19 mouse cellular contexts compared by ENCODE assay signal in the genomic region with DNA sequence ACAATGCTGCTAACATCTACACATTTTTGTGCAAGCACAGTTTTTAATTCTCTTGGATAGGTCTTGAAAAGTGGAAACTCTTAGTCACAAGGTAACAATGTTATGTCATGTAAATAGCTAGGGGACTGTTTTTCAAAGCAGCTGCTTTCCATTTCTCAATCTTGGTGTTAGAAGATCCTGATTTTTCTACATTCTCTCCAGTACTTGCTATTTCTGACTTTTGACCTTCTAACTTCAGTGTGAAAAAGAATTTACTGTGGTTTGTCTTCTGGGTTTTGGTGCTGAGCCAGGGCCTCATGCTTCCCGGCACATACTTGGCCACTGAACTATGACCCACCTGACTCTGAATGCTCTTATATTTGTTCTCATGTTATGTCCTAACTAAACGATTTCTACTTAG. TPM values are rescaled to one million over a fixed set of nuclear protein-coding genes. Genes with fewer than 3 reads are reported as not detected.
DNase-seq lines count a peak whose midpoint lies in the region; ATAC-seq and TF ChIP-seq lines count a peak whose summit lies in the region.
"Had no signal": no experiment of that assay in that cellular context is flagged by ENCODE, and none has a peak within 500 bp of the region (broad histone marks: within the 10 kb centered on the region; RNA-seq: fewer than 3 reads in every experiment).

No protein-coding gene starts in this region.

- ATAC-seq in kidney, postnatal 0 days (replicated peaks; ENCODE audit: low FRiP score, low read depth), result no peak
- no peak for ATAC-seq in intestine, embryonic 16.5 days
- ATAC-seq in granulocyte monocyte progenitor cell, adult 5-6 weeks (replicated peaks; ENCODE audit: poor library complexity, severe bottlenecking), result no peak
- ATAC-seq: hindbrain, postnatal 0 days; midbrain, embryonic 15.5 days had no signal

- WGBS in kidney, postnatal 0 days, result 24% methylated on average over 2 of the region's 2 CpGs
- WGBS in intestine, embryonic 16.5 days, result 54% methylated on average over 2 of the region's 2 CpGs

- no peaks in the 10 kb centered on the region for H3K4me1 ChIP-seq in brown adipose tissue, adult 24 weeks (ENCODE audit: control insufficient read depth, insufficient read depth, insufficient read length, low read length)
- peaks cover 16% of the 10 kb centered on the region; the same call in 1 of the 2 replicates for H3K4me1 ChIP-seq in kidney, postnatal 0 days (replicated peaks; ENCODE audit: insufficient read depth, low read length)
- H3K4me1 ChIP-seq in intestine, embryonic 16.5 days (ENCODE audit: control insufficient read depth, insufficient read depth, low read length), result peaks cover 12% of the 10 kb centered on the region; the same call in 1 of the 2 replicates
- H3K4me1 ChIP-seq: embryonic facial prominence, embryonic 15.5 days; midbrain, embryonic 15.5 days had no signal

- peak overlapping the region; percentile 5; the same call in 1 of the 2 replicates for H3K27ac ChIP-seq in brown adipose tissue, adult 24 weeks (replicated peaks; ENCODE audit: low read depth, low read length)
- peak overlapping the region; percentile 44; the same call in 1 of the 2 replicates for H3K27ac ChIP-seq in kidney, postnatal 0 days
- no peak overlapping the region for H3K27ac ChIP-seq in intestine, embryonic 16.5 days (ENCODE audit: low read length)
- H3K27ac ChIP-seq: embryonic facial prominence, embryonic 15.5 days; forebrain, embryonic 12.5 days; heart, embryonic 15.5 days; hindbrain, postnatal 0 days; midbrain, embryonic 15.5 days had no signal

- no peak overlapping the region for H3K9ac ChIP-seq in kidney, postnatal 0 days (ENCODE audit: low read depth, low read length)
- H3K9ac ChIP-seq in intestine, embryonic 16.5 days (ENCODE audit: low read depth, low read length), result no peak overlapping the region
- H3K9ac ChIP-seq: embryonic facial prominence, embryonic 15.5 days; forebrain, embryonic 12.5 days; heart, embryonic 15.5 days; midbrain, embryonic 15.5 days had no signal

- H3K4me3 ChIP-seq in brown adipose tissue, adult 24 weeks (ENCODE audit: insufficient read depth, low read depth, low read length), result no peak overlapping the region
- no peak overlapping the region for H3K4me3 ChIP-seq in kidney, postnatal 0 days (replicated peaks; ENCODE audit: low read depth, low read length)
- H3K4me3 ChIP-seq in intestine, embryonic 16.5 days (ENCODE audit: low read length), result no peak overlapping the region
- H3K4me3 ChIP-seq: embryonic facial prominence, embryonic 15.5 days; forebrain, embryonic 12.5 days; heart, embryonic 15.5 days; midbrain, embryonic 15.5 days had no signal

- H3K36me3 ChIP-seq in kidney, postnatal 0 days (ENCODE audit: insufficient read depth, low read length), result no peaks in the 10 kb centered on the region
- H3K36me3 ChIP-seq in intestine, embryonic 16.5 days (ENCODE audit: control insufficient read depth, insufficient read depth, low read length), result no peaks in the 10 kb centered on the region
- H3K36me3 ChIP-seq: embryonic facial prominence, embryonic 15.5 days; heart, embryonic 15.5 days; midbrain, embryonic 15.5 days had no signal

- H3K9me3 ChIP-seq in kidney, postnatal 0 days (replicated peaks; ENCODE audit: low read length), result no peaks in the 10 kb centered on the region
- no peaks in the 10 kb centered on the region for H3K9me3 ChIP-seq in intestine, embryonic 16.5 days (ENCODE audit: control insufficient read depth, low read length)
- H3K9me3 ChIP-seq: embryonic facial prominence, embryonic 15.5 days; forebrain, embryonic 12.5 days; heart, embryonic 15.5 days; midbrain, embryonic 15.5 days had no signal

- DNase-seq in adrenal gland, postnatal 14 days, result peak; percentile 40
- DNase-seq in adrenal gland, postnatal 4 days (ENCODE audit: low spot score in 2 of 2), result no peak
- peak; percentile 64 for DNase-seq in 3T3-L1 (ENCODE audit: low read depth, low spot score)
- DNase-seq in kidney, postnatal 0 days (ENCODE audit: low spot score), result peak; percentile 70
- DNase-seq in testis, postnatal 10 days (ENCODE audit: low spot score), result no peak
- DNase-seq: cerebellum, postnatal 14 days; embryo, embryonic 11 days; heart, adult 11 months; liver; lung, adult 2 months; thymus, adult 18-20 months had no signal

- TF ChIP-seq CTCF in kidney, postnatal 0 days (IDR thresholded peaks at IDR 0.05; ENCODE audit: low read depth), result no peak

- H3K27me3 ChIP-seq in kidney, postnatal 0 days (ENCODE audit: insufficient read depth, low read length), result no peaks in the 10 kb centered on the region
- no peaks in the 10 kb centered on the region for H3K27me3 ChIP-seq in intestine, embryonic 16.5 days (replicated peaks; ENCODE audit: control insufficient read depth, insufficient read depth, low read length)
- H3K27me3 ChIP-seq: embryonic facial prominence, embryonic 15.5 days; forebrain, embryonic 12.5 days; heart, embryonic 15.5 days; midbrain, embryonic 15.5 days had no signal

- H3K4me2 ChIP-seq in kidney, postnatal 0 days (ENCODE audit: low read length), result no peak overlapping the region
- H3K4me2 ChIP-seq in intestine, embryonic 16.5 days (ENCODE audit: low read depth, low read length), result no peak overlapping the region
- H3K4me2 ChIP-seq: embryonic facial prominence, embryonic 15.5 days; forebrain, embryonic 12.5 days; heart, embryonic 15.5 days; midbrain, embryonic 15.5 days had no signal

RNA-seq across cellular contexts. Expression of a gene that starts 8.8 kb away (rescaled TPM):
- 8.3 and 10.2 TPM in 2 replicates for total RNA-seq in adrenal gland, postnatal 14 days (2021)
- 10 to 100 TPM; 13.1 to 20.2 TPM for total RNA-seq in adrenal gland, postnatal 4 days (2021)
- polyA plus RNA-seq in brown adipose tissue, adult 24 weeks (2012; ENCODE audit: insufficient read depth, insufficient read length, missing spikeins), result 4.2 and 8.0 TPM in 2 replicates
- polyA plus RNA-seq in kidney, postnatal 0 days (2015; fragmentation: Nextera tagmentation; extraction: Ambion mirVana), result 50.9 and 56.5 TPM in 2 replicates
- polyA plus RNA-seq in intestine, embryonic 16.5 days (2015; fragmentation: Nextera tagmentation; extraction: Ambion mirVana), result 36.3 and 36.9 TPM in 2 replicates
- total RNA-seq in granulocyte monocyte progenitor cell, adult 5-6 weeks (2014; fragmentation: Nextera tagmentation), result 1.6 TPM in 1 of 2 replicates, not detected in the other
- 0.65 TPM in 1 of 2 replicates, not detected in the other for total RNA-seq in granulocyte monocyte progenitor cell, adult 5-6 weeks (2017)

Comparison
In these comparisons a context has a peak if more than half of its experiments do, and no peak if none do; other contexts are left out.
1. DNase-seq: peak in adrenal gland, postnatal 14 days (single experiment), 3T3-L1 (single experiment) and kidney, postnatal 0 days (single experiment); none in adrenal gland, postnatal 4 days (0 of 2) and testis, postnatal 10 days (single experiment).